Mouse (Mus musculus) megakaryocyte, embryonic 14.5 days (primary cell): Measurements from ENCODE around the gene Rsrc1. TPM values are rescaled to one million over a fixed set of nuclear protein-coding genes. Genes with fewer than 3 reads are reported as not detected.

Source experiments
- H3K27me3 ChIP-seq: replicated peaks from 2 replicates; pipeline ENCODE3; 2012; ENCODE audit warnings: inconsistent platforms
- H3K36me3 ChIP-seq: replicated peaks from 2 replicates; pipeline ENCODE3; 2012; ENCODE audit warnings: low read length, inconsistent platforms, mixed read lengths
- H3K4me1 ChIP-seq: 2 replicates; pipeline ENCODE4 v1.6.1; 2012; ENCODE audit warnings: inconsistent platforms
- H3K4me3 ChIP-seq: replicated peaks from 2 replicates; pipeline ENCODE3; 2012; ENCODE audit warnings: moderate library complexity, mild to moderate bottlenecking, inconsistent platforms
- H3K9me3 ChIP-seq: 2 replicates; pipeline ENCODE4 v1.6.1; 2012; ENCODE audit warnings: inconsistent platforms
- FLI1 ChIP-seq: IDR thresholded peaks from 2 replicates; pipeline ENCODE4 v1.6.1; 2012; ENCODE audit warnings: low read length, inconsistent platforms, mixed read lengths
- GATA1 ChIP-seq: IDR thresholded peaks from 3 replicates; pipeline ENCODE4 v1.6.1; 2012; ENCODE audit warnings: mixed read lengths, low read length, inconsistent platforms, borderline replicate concordance
- polyA plus RNA-seq: library from polyadenylated mRNA; stranded (reverse); fragments of >175 nt; gene quantifications from 2 replicates; pipeline ENCODE4 v1.2.3, GENCODE M21; 2012; ENCODE audit warnings: low replicate concordance; ENCODE audit not compliant: insufficient read depth

Gene Rsrc1
- polyA plus RNA-seq, 1 experiment: 15.3 TPM

- H3K4me1 ChIP-seq: peaks cover 8% of the 10 kb centered on the region
- peaks cover 6% of the 10 kb centered on the region for H3K36me3 ChIP-seq
- no peaks in the 10 kb centered on the region for H3K9me3 ChIP-seq
- H3K4me3 ChIP-seq: no peak overlapping the region
- no peaks in the 10 kb centered on the region for H3K27me3 ChIP-seq
- TF ChIP-seq GATA1 (no peak), FLI1 (no peak)
Measured at GRCm38 (mm10) chr3:67352128-67352762, 371.1 kb downstream of the Rsrc1 start.

- Histone ChIP-seq H3K9me3 (no peaks in the 10 kb centered on the region), H3K36me3 (peaks cover 11% of the 10 kb centered on the region), H3K27me3 (no peaks in the 10 kb centered on the region), H3K4me1 (peaks cover 8% of the 10 kb centered on the region), H3K4me3 (no peak overlapping the region)
- TF ChIP-seq FLI1: no peak
- no peak for TF ChIP-seq GATA1
Measured at GRCm38 (mm10) chr3:67352763-67353149, 371.6 kb downstream of the Rsrc1 start.

GRCm38 (mm10) chr3:67358376-67358775, 377.2 kb downstream of the Rsrc1 start:
- H3K27me3 ChIP-seq: no peaks in the 10 kb centered on the region
- TF ChIP-seq FLI1: no peak
- TF ChIP-seq GATA1: no peak
- no peak overlapping the region for H3K4me3 ChIP-seq
- H3K36me3 ChIP-seq: peaks cover 20% of the 10 kb centered on the region
- peaks cover 4% of the 10 kb centered on the region; the same call in 1 of the 2 replicates for H3K9me3 ChIP-seq
- 0 out of 2 replicates have a peak, but pooled peaks cover 2% of the 10 kb centered on the region for H3K4me1 ChIP-seq

GRCm38 (mm10) chr3:67366087-67366892, 385.1 kb downstream of the Rsrc1 start:
- TF ChIP-seq FLI1: no peak
- no peak for TF ChIP-seq GATA1
- Histone ChIP-seq H3K4me1 (no peaks in the 10 kb centered on the region), H3K9me3 (0 out of 2 replicates have a peak, but pooled peaks cover 5% of the 10 kb centered on the region), H3K4me3 (no peak overlapping the region), H3K27me3 (peaks cover 4% of the 10 kb centered on the region), H3K36me3 (peaks cover 3% of the 10 kb centered on the region)

- peaks cover 4% of the 10 kb centered on the region for H3K27me3 ChIP-seq
- H3K4me3 ChIP-seq: no peak overlapping the region
- no peaks in the 10 kb centered on the region for H3K4me1 ChIP-seq
- TF ChIP-seq FLI1: no peak
- TF ChIP-seq GATA1: no peak
- 0 out of 2 replicates have a peak, but pooled peaks cover 5% of the 10 kb centered on the region for H3K9me3 ChIP-seq
- no peaks in the 10 kb centered on the region for H3K36me3 ChIP-seq
Measured at GRCm38 (mm10) chr3:67367481-67367880, 386.3 kb downstream of the Rsrc1 start.

GRCm38 (mm10) chr3:67369407-67370079, 388.4 kb downstream of the Rsrc1 start:
- H3K4me3 ChIP-seq: no peak overlapping the region
- peaks cover 9% of the 10 kb centered on the region for H3K27me3 ChIP-seq
- no peaks in the 10 kb centered on the region for H3K36me3 ChIP-seq
- H3K9me3 ChIP-seq: 0 out of 2 replicates have a peak, but pooled peaks cover 5% of the 10 kb centered on the region
- TF ChIP-seq GATA1: no peak
- peaks cover 18% of the 10 kb centered on the region for H3K4me1 ChIP-seq

- no peak for TF ChIP-seq FLI1
- no peak for TF ChIP-seq GATA1
- Histone ChIP-seq H3K9me3 (no peaks in the 10 kb centered on the region), H3K27me3 (peaks cover 11% of the 10 kb centered on the region), H3K4me1 (peaks cover 24% of the 10 kb centered on the region), H3K4me3 (no peak overlapping the region), H3K36me3 (no peaks in the 10 kb centered on the region)
Measured at GRCm38 (mm10) chr3:67372194-67372593, 391.0 kb downstream of the Rsrc1 start.

GRCm38 (mm10) chr3:67372781-67373180, 391.6 kb downstream of the Rsrc1 start:
- H3K36me3 ChIP-seq: no peaks in the 10 kb centered on the region
- H3K27me3 ChIP-seq: peaks cover 11% of the 10 kb centered on the region
- peaks cover 24% of the 10 kb centered on the region for H3K4me1 ChIP-seq
- H3K9me3 ChIP-seq: no peaks in the 10 kb centered on the region
- TF ChIP-seq GATA1: no peak
- TF ChIP-seq FLI1: no peak
- H3K4me3 ChIP-seq: peak overlapping the region; percentile 18

- Histone ChIP-seq H3K36me3 (no peaks in the 10 kb centered on the region), H3K9me3 (no peaks in the 10 kb centered on the region), H3K4me3 (peak within 1 kb of the TSS; percentile 91), H3K27me3 (peaks cover 9% of the 10 kb centered on the region), H3K4me1 (peaks cover 24% of the 10 kb centered on the region)
- no peak for TF ChIP-seq GATA1
- no peak for TF ChIP-seq FLI1
Measured at GRCm38 (mm10) chr3:67373872-67374271, 392.7 kb downstream of the Rsrc1 start, which contains the start of gene Mlf1. Gene Mlf1 (plus strand): TSS chr3:67374097.

GRCm38 (mm10) chr3:67374360-67374778, 393.2 kb downstream of the Rsrc1 start:
- Histone ChIP-seq H3K27me3 (peaks cover 9% of the 10 kb centered on the region), H3K9me3 (no peaks in the 10 kb centered on the region), H3K4me3 (peak overlapping the region; percentile 91), H3K4me1 (peaks cover 24% of the 10 kb centered on the region), H3K36me3 (no peaks in the 10 kb centered on the region)
- TF ChIP-seq FLI1 (no peak), GATA1 (no peak)
